Mouse (Mus musculus) bone marrow, adult 2 months (tissue): Measurements from ENCODE around the gene Gpx8. TPM values are rescaled to one million over a fixed set of nuclear protein-coding genes. Genes with fewer than 3 reads are reported as not detected.
A peak's percentile ranks its signal among the peaks of the same experiment; 100 is the strongest.
"Not testable (repeated sequence)": the region's sequence is repeated elsewhere in the genome, so short reads cannot be mapped to it uniquely, and the experiment has no call there.

Source experiments
- H3K27ac ChIP-seq: fragments of 200-500 bp; 2 replicates; pipeline ENCODE4 v1.5.1; 2012; ENCODE audit warnings: low read depth, mild to moderate bottlenecking, control low read depth, inconsistent platforms, low read length; ENCODE audit not compliant: control insufficient read depth, poor library complexity, insufficient read depth
- H3K4me1 ChIP-seq: fragments of 200-500 bp; 2 replicates; pipeline ENCODE4 v1.6.1; 2011; ENCODE audit warnings: low read length; ENCODE audit not compliant: control insufficient read depth, insufficient read depth
- H3K4me3 ChIP-seq: fragments of 200-500 bp; replicated peaks from 2 replicates; pipeline ENCODE3; 2011; ENCODE audit warnings: mild to moderate bottlenecking, low read depth, low read length, control low read depth; ENCODE audit not compliant: control insufficient read depth
- CTCF ChIP-seq: fragments of 200-500 bp; IDR thresholded peaks from 2 replicates; pipeline ENCODE4 v1.5.1; 2011; ENCODE audit warnings: low read length, control low read depth; ENCODE audit not compliant: control insufficient read depth, insufficient read depth
- POLR2A ChIP-seq: fragments of 200-500 bp; IDR thresholded peaks from 2 replicates; pipeline ENCODE4 v1.6.1; 2011; ENCODE audit warnings: low read depth, mild to moderate bottlenecking, control low read depth, low read length, borderline replicate concordance; ENCODE audit not compliant: control insufficient read depth
- WGBS: fragments of 180-500 bp; shearing (Covaris S2); methylation state at CpG from one replicate; pipeline ENCODE4 v1.1.7; 2018; 5-methylcytosine and 5-hydroxymethylcytosine counted together
- polyA plus RNA-seq: library from polyadenylated mRNA; stranded (reverse); fragments of >200 nt; gene quantifications from 2 replicates; pipeline ENCODE4 v1.2.4, GENCODE M21; 2011; ENCODE audit warnings: low replicate concordance; ENCODE audit not compliant: missing spikeins, insufficient read depth, insufficient read length

The Gpx8 gene
- polyA plus RNA-seq, 1 experiment: 23.8 TPM

GRCm38 (mm10) chr13:113034271-113034886 lies 11.8 kb downstream of the Gpx8 start:
- H3K27ac ChIP-seq: no peak overlapping the region
- TF ChIP-seq POLR2A (no peak), CTCF (no peak)
- whole genome bisulfite sequencing: 5% methylated on average over 11 of the region's 11 CpGs
- H3K4me3 ChIP-seq: no peak overlapping the region
- H3K4me1 ChIP-seq: no peaks in the 10 kb centered on the region; the same call in 1 of the 2 replicates

- no peak overlapping the region for H3K4me3 ChIP-seq
- no peak for TF ChIP-seq CTCF
- TF ChIP-seq POLR2A: no peak
- H3K27ac ChIP-seq: no peak overlapping the region
- H3K4me1 ChIP-seq: no peaks in the 10 kb centered on the region; the same call in 1 of the 2 replicates
Measured at GRCm38 (mm10) chr13:113032831-113033230, 13.4 kb downstream of the Gpx8 start.

- Histone ChIP-seq H3K4me1 (no peaks in the 10 kb centered on the region; the same call in 1 of the 2 replicates), H3K27ac (no peak overlapping the region)
Measured at GRCm38 (mm10) chr13:113031792-113032571, 14.2 kb downstream of the Gpx8 start.

GRCm38 (mm10) chr13:113031351-113031750 lies 14.9 kb downstream of the Gpx8 start:
- Histone ChIP-seq H3K4me3 (no peak overlapping the region), H3K27ac (no peak overlapping the region), H3K4me1 (no peaks in the 10 kb centered on the region; the same call in 1 of the 2 replicates)
- 2% methylated on average over 7 of the region's 7 CpGs for WGBS
- no peak for TF ChIP-seq POLR2A
- TF ChIP-seq CTCF: no peak

More at GRCm38 (mm10) chr13:113031792-113032571, 14.2 kb downstream of the Gpx8 start:
- TF ChIP-seq POLR2A (no peak), CTCF (no peak)
- WGBS: 1% methylated on average over 40 of the region's 40 CpGs
- no peak overlapping the region for H3K4me3 ChIP-seq

GRCm38 (mm10) chr13:113023274-113024143 lies 22.7 kb downstream of the Gpx8 start:
- Histone ChIP-seq H3K27ac (no peak overlapping the region), H3K4me1 (no peaks in the 10 kb centered on the region; the same call in none of the 2 replicates), H3K4me3 (no peak overlapping the region)
- WGBS: 21% methylated on average over 17 of the region's 17 CpGs
- no peak for TF ChIP-seq CTCF
- no peak for TF ChIP-seq POLR2A

GRCm38 (mm10) chr13:113022467-113022866 lies 23.7 kb downstream of the Gpx8 start:
- H3K4me1 ChIP-seq: no peaks in the 10 kb centered on the region; the same call in none of the 2 replicates
- 71% methylated on average over 8 of the region's 8 CpGs for WGBS

GRCm38 (mm10) chr13:113021521-113021920 lies 24.7 kb downstream of the Gpx8 start:
- no peaks in the 10 kb centered on the region; the same call in none of the 2 replicates for H3K4me1 ChIP-seq
- H3K27ac ChIP-seq: no peak overlapping the region
- H3K4me3 ChIP-seq: no peak overlapping the region
- no peak for TF ChIP-seq CTCF
- TF ChIP-seq POLR2A: no peak
- 76% methylated on average over 2 of the region's 2 CpGs for WGBS

More at GRCm38 (mm10) chr13:113022467-113022866, 23.7 kb downstream of the Gpx8 start:
- Histone ChIP-seq H3K4me3 (no peak overlapping the region), H3K27ac (no peak overlapping the region)
- no peak for TF ChIP-seq POLR2A
- TF ChIP-seq CTCF: no peak

GRCm38 (mm10) chr13:113013174-113013953 lies 32.8 kb downstream of the Gpx8 start:
- not testable (repeated sequence) for H3K27ac ChIP-seq
- WGBS: 3% methylated on average over 20 of the region's 20 CpGs

More at GRCm38 (mm10) chr13:113013174-113013953, 32.8 kb downstream of the Gpx8 start:
- H3K4me3 ChIP-seq: peak overlapping the region; percentile 71
- not testable (repeated sequence) for H3K4me1 ChIP-seq
